Mouse (Mus musculus) cerebellum, postnatal 4 days (tissue): ENCODE measurements around the gene Selenoi.

Experiments used
- DNase-seq, 2 experiments: peaks; one replicate each; pipeline ENCODE4 v3.0.0; 2022; ENCODE audit warnings: low spot score in 2 of 2, mixed read lengths in 1 of 2

Selenoi gene

GRCm38 (mm10) chr5:30238533-30238932, 6.2 kb downstream of the Selenoi start:
- DNase-seq, result no peak

DNA sequence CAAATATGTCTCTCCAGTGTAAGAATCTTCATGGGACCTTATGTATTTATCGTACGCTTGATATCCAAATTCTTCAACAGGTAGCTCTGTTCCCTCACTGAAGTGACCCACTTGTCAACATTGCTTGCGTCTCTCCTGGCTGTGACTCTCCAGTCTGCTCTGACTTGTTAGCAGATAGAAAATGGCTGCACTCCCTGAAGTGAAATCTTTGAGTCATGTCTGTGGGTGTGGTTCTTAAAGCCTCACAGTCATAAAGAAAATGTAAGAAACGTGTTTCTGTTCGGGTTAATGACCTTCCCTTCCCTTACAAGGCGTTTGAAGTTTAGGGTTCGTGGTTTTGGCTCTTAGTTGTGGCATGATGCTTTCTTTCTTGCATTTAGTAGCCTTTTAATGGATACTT, 8.2 kb downstream of the Selenoi start:
- DNase-seq, result no peak

DNA sequence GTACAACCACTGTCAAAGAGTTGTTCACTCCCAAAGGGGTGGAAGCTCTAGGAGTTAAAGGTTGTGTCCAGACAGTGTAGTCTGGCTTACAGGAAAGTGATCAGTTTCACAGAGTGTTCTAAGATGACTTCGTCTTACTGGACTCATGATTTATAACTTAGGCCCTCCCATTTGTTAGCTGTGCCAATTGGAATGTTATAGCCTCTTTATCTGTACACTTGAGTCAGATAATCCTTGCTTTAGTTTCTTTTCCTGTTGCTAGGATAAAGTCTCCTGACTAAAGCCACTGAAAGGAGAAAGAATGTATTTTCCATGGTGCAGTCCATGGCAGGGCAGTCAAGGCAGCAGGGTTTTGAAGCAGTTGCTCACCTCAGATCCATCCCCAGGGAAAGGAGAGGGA, 10.0 kb downstream of the Selenoi start:
- DNase-seq, result no peak

- DNase-seq, result peak in 1 of 2 experiments; percentile 13
Observed at GRCm38 (mm10) chr5:30243741-30244140, 11.4 kb downstream of the Selenoi start.

- no peak for DNase-seq
Observed at GRCm38 (mm10) chr5:30245861-30246416, 13.6 kb downstream of the Selenoi start.

GRCm38 (mm10) chr5:30247666-30248065, 15.3 kb downstream of the Selenoi start:
- no peak for DNase-seq

GRCm38 (mm10) chr5:30255567-30256354, 23.4 kb downstream of the Selenoi start:
- no peak for DNase-seq

GRCm38 (mm10) chr5:30258776-30259175, 26.4 kb downstream of the Selenoi start:
- no peak for DNase-seq

GRCm38 (mm10) chr5:30270571-30271190, 38.3 kb downstream of the Selenoi start:
- no peak for DNase-seq

DNA sequence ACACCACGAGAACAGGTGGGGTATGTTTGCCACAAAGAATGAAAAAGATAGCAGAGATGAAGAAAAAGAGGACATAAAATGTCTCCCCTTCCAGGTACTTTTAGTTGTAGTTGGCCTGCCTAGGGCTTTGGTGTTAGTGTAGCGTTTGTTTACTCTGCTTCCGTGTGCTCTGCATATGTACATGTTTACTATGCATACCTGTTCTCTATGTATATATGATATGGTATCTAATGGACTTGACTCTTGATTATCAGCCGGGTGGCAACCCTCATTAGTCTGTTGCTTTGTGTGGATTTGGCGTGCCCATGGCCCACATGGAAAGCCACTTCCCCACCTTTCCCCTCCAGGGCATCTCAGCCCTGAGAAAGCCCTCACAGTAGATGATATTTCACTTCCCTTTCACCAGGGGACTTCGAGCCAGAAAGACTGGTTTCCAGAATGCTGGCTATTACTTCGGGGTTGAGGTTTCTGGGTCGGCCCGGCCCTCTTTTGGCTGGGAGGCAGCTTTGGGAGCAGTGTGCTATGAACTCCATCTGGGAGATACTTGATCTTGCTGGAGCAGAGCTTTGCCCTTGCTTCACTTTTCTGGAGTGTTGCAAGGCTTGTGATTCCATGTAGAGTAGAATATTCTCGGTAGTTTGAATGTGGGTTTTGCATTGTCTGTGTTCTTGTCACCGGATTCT, 39.4 kb downstream of the Selenoi start:
- no peak for DNase-seq

DNA sequence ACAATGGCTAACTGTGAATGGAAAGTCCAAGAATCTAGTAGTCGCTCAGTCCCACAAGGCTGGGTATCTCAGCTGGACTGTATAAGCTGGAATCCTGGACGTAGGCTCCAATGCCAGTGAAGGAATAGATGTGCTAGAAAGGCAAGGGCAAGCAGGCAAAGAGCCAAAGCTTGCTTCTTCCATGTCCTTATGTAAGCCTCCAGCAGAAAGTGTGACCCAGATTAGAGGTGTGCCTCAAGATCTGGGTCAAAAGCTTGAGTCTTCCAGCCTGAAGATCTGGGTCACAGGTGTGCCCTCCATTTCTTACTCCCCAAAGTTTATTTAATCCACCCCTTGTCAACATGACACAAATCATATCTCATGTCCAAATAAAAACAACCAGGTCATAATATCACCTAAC, 44.0 kb downstream of the Selenoi start:
- DNase-seq, result no peak

- no peak for DNase-seq
Observed at GRCm38 (mm10) chr5:30278952-30279351, 46.6 kb downstream of the Selenoi start.

GRCm38 (mm10) chr5:30279446-30279845, 47.1 kb downstream of the Selenoi start:
- no peak for DNase-seq

DNA sequence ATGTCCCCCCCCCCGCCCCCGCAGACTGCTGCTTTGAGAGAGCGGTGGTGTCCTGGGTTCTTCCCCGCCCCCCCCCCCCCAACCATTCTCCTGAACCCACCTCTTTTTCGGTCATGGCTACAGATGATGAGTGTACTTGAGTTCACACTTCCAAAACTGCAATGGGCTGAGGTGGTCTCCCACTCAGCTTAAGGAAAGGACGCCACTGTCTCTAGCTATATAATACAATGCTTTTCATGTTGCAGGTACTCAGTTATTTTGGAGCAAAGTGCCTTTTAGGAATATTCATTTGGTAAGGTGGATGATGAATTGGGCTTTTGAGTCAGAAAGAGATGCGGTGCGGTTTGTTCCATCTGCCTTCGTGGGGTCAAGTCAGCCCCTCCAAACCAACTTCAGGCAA, 48.5 kb downstream of the Selenoi start:
- DNase-seq, result no peak

GRCm38 (mm10) chr5:30281291-30281732, 48.9 kb downstream of the Selenoi start, which contains the start of gene Drc1:
Gene Drc1 (plus strand): TSS chr5:30281388.
- peak; percentile 34 to 37 for DNase-seq

- no peak for DNase-seq
Observed at GRCm38 (mm10) chr5:30285944-30286799, 53.8 kb downstream of the Selenoi start.

GRCm38 (mm10) chr5:30287106-30287882, 54.9 kb downstream of the Selenoi start:
- no peak for DNase-seq
